Mouse (Mus musculus) subcutaneous adipose tissue, adult 2 months (tissue): Measurements from ENCODE around the gene Ctcf. TPM values are rescaled to one million over a fixed set of nuclear protein-coding genes. Genes with fewer than 3 reads are reported as not detected.

ENCODE experiments used
- polyA plus RNA-seq: library from polyadenylated mRNA; depleted of rRNA; stranded (reverse); fragments of >200 nt; gene quantifications from 2 replicates; pipeline ENCODE4 v1.2.3, GENCODE M21; 2012; ENCODE audit warnings: low replicate concordance; rRNA removed

Gene Ctcf
- polyA plus RNA-seq, result 11.0 and 24.5 TPM in 2 replicates

GRCm38 (mm10) chr8:105636018-105636962 lies at the start of gene Ctcf:
Ctcf (plus strand) TSS chr8:105636568.

GRCm38 (mm10) chr8:105604804-105605381 lies 31.5 kb upstream of the Ctcf start, which contains the start of gene Ripor1:
Ripor1 (plus strand) TSS chr8:105605255.

GRCm38 (mm10) chr8:105636963-105637510 lies 669 bp downstream of the Ctcf start, which contains the start of gene Agrp:
Agrp (minus strand) TSS chr8:105637393.

GRCm38 (mm10) chr8:105685796-105686308 lies 49.5 kb downstream of the Ctcf start, which contains the start of gene Carmil2:
Carmil2 (plus strand) TSS chr8:105686274.

GRCm38 (mm10) chr8:105700966-105701824 lies 64.8 kb downstream of the Ctcf start, which contains the start of the genes Acd and Pard6a:
Acd (minus strand) TSS chr8:105701102.
Pard6a (plus strand) TSS chr8:105701148.

GRCm38 (mm10) chr8:105707498-105708403 lies 71.4 kb downstream of the Ctcf start, which contains the start of the genes 4933405L10Rik and Enkd1:
4933405L10Rik (plus strand) TSS chr8:105707655.
Enkd1 (minus strand) TSS chr8:105708210.

Other genes starting within 250 kb of the Ctcf start
- 0.26 and 1.1 TPM in 2 replicates for gene Kctd19, start 223.1 kb upstream of the Ctcf start, polyA plus RNA-seq
- 3.0 and 4.1 TPM in 2 replicates for gene Lrrc36, start 223.0 kb upstream of the Ctcf start, polyA plus RNA-seq
- gene Tppp3, start 165.0 kb upstream of the Ctcf start, polyA plus RNA-seq, result 171 and 479 TPM in 2 replicates
- gene Zdhhc1, start 139.7 kb upstream of the Ctcf start, polyA plus RNA-seq, result 51.5 and 98.0 TPM in 2 replicates
- 3.3 and 572 TPM in 2 replicates for gene Hsd11b2, start 117.8 kb upstream of the Ctcf start, polyA plus RNA-seq
- 150 and 241 TPM in 2 replicates for gene Atp6v0d1, start 70.5 kb upstream of the Ctcf start, polyA plus RNA-seq
- 34.4 and 43.4 TPM in 2 replicates for gene Ripor1, start 31.3 kb upstream of the Ctcf start, polyA plus RNA-seq
- not detected in 2 replicates for gene Agrp, start 825 bp downstream of the Ctcf start, polyA plus RNA-seq
- gene Carmil2, start 49.7 kb downstream of the Ctcf start, polyA plus RNA-seq, result 1.2 and 1.5 TPM in 2 replicates
- 39.9 and 48.6 TPM in 2 replicates for gene Acd, start 64.5 kb downstream of the Ctcf start, polyA plus RNA-seq
- 25.6 and 26.0 TPM in 2 replicates for gene Pard6a, start 64.6 kb downstream of the Ctcf start, polyA plus RNA-seq
- gene 4933405L10Rik, start 71.1 kb downstream of the Ctcf start, polyA plus RNA-seq, result 0.10 TPM in 1 of 2 replicates, not detected in the other
- 5.7 and 12.8 TPM in 2 replicates for gene Enkd1, start 71.6 kb downstream of the Ctcf start, polyA plus RNA-seq
- gene Gfod2, start 122.1 kb downstream of the Ctcf start, polyA plus RNA-seq, result 7.7 and 10.0 TPM in 2 replicates
- 26.6 and 31.6 TPM in 2 replicates for gene Ranbp10, start 190.8 kb downstream of the Ctcf start, polyA plus RNA-seq
- gene Tsnaxip1, start 191.2 kb downstream of the Ctcf start, polyA plus RNA-seq, result 0.05 TPM in 1 of 2 replicates, not detected in the other
- gene Cenpt, start 216.7 kb downstream of the Ctcf start, polyA plus RNA-seq, result 17.6 and 36.3 TPM in 2 replicates
- 39.9 and 66.8 TPM in 2 replicates for gene Thap11, start 218.6 kb downstream of the Ctcf start, polyA plus RNA-seq
- 37.9 and 42.9 TPM in 2 replicates for gene Nutf2, start 224.0 kb downstream of the Ctcf start, polyA plus RNA-seq
- 45.4 and 85.8 TPM in 2 replicates for gene Edc4, start 244.3 kb downstream of the Ctcf start, polyA plus RNA-seq